Mouse (Mus musculus) ES-E14 (cell line): Measurements from ENCODE around the gene Snrpc. TPM values are rescaled to one million over a fixed set of nuclear protein-coding genes. Genes with fewer than 3 reads are reported as not detected.

Experiments used
- DNase-seq: peaks from one replicate; pipeline ENCODE4 v3.0.0-alpha.2; 2013; ENCODE audit warnings: low read depth, low spot score
- H3K27ac ChIP-seq: 2 replicates; pipeline ENCODE4 v1.5.1; 2012; ENCODE audit warnings: low read depth, mild to moderate bottlenecking, low read length, moderate library complexity, mixed read lengths; ENCODE audit not compliant: poor library complexity, insufficient read depth, severe bottlenecking
- H3K36me3 ChIP-seq: 2 replicates; pipeline ENCODE4 v1.6.1; 2012; ENCODE audit warnings: mild to moderate bottlenecking, low read length, moderate library complexity, mixed read lengths; ENCODE audit not compliant: control insufficient read depth, poor library complexity, insufficient read depth, severe bottlenecking
- H3K4me1 ChIP-seq, 2 experiments: fragments of 150-350 bp in 1 of 2; sonication (generic) in 1 of 2; 2 replicates each; pipeline ENCODE4 v1.6.1; 2012; ENCODE audit warnings: low read length in 2 of 2, mild to moderate bottlenecking in 1 of 2, mixed read lengths in 1 of 2; ENCODE audit not compliant: control insufficient read depth in 2 of 2, insufficient read depth in 2 of 2, poor library complexity in 1 of 2
- H3K4me3 ChIP-seq, 2 experiments: fragments of 150-350 bp in 1 of 2; sonication (generic) in 1 of 2; 2 replicates each; pipeline ENCODE4 v1.5.1; 2012; ENCODE audit warnings: low read length in 2 of 2, low read depth in 1 of 2, mild to moderate bottlenecking in 1 of 2, mixed read lengths in 1 of 2; ENCODE audit not compliant: insufficient read depth in 1 of 2, poor library complexity in 1 of 2, severe bottlenecking in 1 of 2
- H3K9ac ChIP-seq: 2 replicates; pipeline ENCODE4 v1.6.1; 2012; ENCODE audit warnings: low read depth, mild to moderate bottlenecking, low read length, mixed read lengths; ENCODE audit not compliant: poor library complexity, insufficient read depth, severe bottlenecking
- H3K9me3 ChIP-seq: fragments of 150-350 bp; sonication (generic); 2 replicates; pipeline ENCODE4 v1.6.1; 2012; ENCODE audit warnings: low read depth, mild to moderate bottlenecking, low read length; ENCODE audit not compliant: control insufficient read depth, insufficient read depth
- CHD2 ChIP-seq: IDR thresholded peaks from 2 replicates; pipeline ENCODE4 v1.6.1; 2014; ENCODE audit warnings: mild to moderate bottlenecking, low read depth, low read length, inconsistent platforms
- HCFC1 ChIP-seq: IDR thresholded peaks from 2 replicates; pipeline ENCODE4 v1.6.1; 2012; ENCODE audit warnings: low read length, inconsistent platforms, borderline replicate concordance; ENCODE audit not compliant: insufficient read depth
- MAFK ChIP-seq: IDR thresholded peaks from 2 replicates; pipeline ENCODE4 v1.6.1; 2014; ENCODE audit warnings: mild to moderate bottlenecking, low read depth, low read length, inconsistent platforms; ENCODE audit not compliant: insufficient read depth
- ZC3H11A ChIP-seq: IDR thresholded peaks from 2 replicates; pipeline ENCODE4 v1.6.1; 2012; ENCODE audit warnings: low read depth, mild to moderate bottlenecking, inconsistent platforms, low read length, borderline replicate concordance
- ZNF384 ChIP-seq: IDR thresholded peaks from 2 replicates; pipeline ENCODE4 v1.6.1; 2012; ENCODE audit warnings: low read depth, low read length, inconsistent platforms
- in situ Hi-C, 2 experiments: fragments of 600-800 bp; cut with MboI; formaldehyde crosslinking; loops; one replicate each; pipeline ENCODE4 v1.15.1; 2025; ENCODE audit warnings: low sequenced_read_pairs in 2 of 2, inconsistent platforms in 1 of 2; ENCODE audit not compliant: unreplicated experiment in 2 of 2
- total RNA-seq: library from RNA; depleted of rRNA; stranded (reverse); fragments of 300-350 nt; gene quantifications from 2 replicates; pipeline ENCODE4 v1.2.3, GENCODE M21; 2012

Snrpc gene
- total RNA-seq, 1 experiment: 185 TPM

- peaks cover 4% of the 10 kb centered on the region; the same call in 1 of the 2 replicates for H3K36me3 ChIP-seq
- TF ChIP-seq CHD2: no peak
- in situ Hi-C loops: no loop called here
- no peaks in the 10 kb centered on the region for H3K9me3 ChIP-seq
- no peak overlapping the region for H3K9ac ChIP-seq
- no peak for DNase-seq
- H3K4me3 ChIP-seq: no peak overlapping the region
- no peak overlapping the region for H3K27ac ChIP-seq
- H3K4me1 ChIP-seq: peaks cover 0 to 5% of the 10 kb centered on the region in 2 experiments; a peak in 2 of 4 replicates
Measured at GRCm38 (mm10) chr17:27814606-27815005, 23.3 kb upstream of the Snrpc start.

- Histone ChIP-seq H3K27ac (no peak overlapping the region), H3K4me1 (peaks cover 0 to 8% of the 10 kb centered on the region in 2 experiments; a peak in 2 of 4 replicates), H3K4me3 (peak overlapping the region; percentile 87 to 98), H3K36me3 (no peaks in the 10 kb centered on the region), H3K9ac (peak overlapping the region; percentile 85), H3K9me3 (no peaks in the 10 kb centered on the region)
- in situ Hi-C loops: no loop called here
- no peak for DNase-seq
- no peak for TF ChIP-seq ZNF384
- no peak for TF ChIP-seq MAFK
- TF ChIP-seq ZC3H11A: no peak
- TF ChIP-seq CHD2: no peak
- TF ChIP-seq HCFC1: no peak
Measured at GRCm38 (mm10) chr17:27819011-27819410, 18.9 kb upstream of the Snrpc start.

- H3K9ac ChIP-seq: peak overlapping the region; percentile 85
- DNase-seq: no peak
- TF ChIP-seq MAFK (no peak), ZNF384 (no peak), ZC3H11A (no peak), HCFC1 (no peak), CHD2 (no peak)
- H3K27ac ChIP-seq: no peak overlapping the region
- in situ Hi-C loops: no loop called here
- peak overlapping the region; percentile 87 to 98 for H3K4me3 ChIP-seq
- peaks cover 0 to 8% of the 10 kb centered on the region in 2 experiments; a peak in 2 of 4 replicates for H3K4me1 ChIP-seq
- H3K9me3 ChIP-seq: no peaks in the 10 kb centered on the region
- H3K36me3 ChIP-seq: no peaks in the 10 kb centered on the region
Measured at GRCm38 (mm10) chr17:27819521-27819970, 18.4 kb upstream of the Snrpc start.

GRCm38 (mm10) chr17:27819971-27820567 is 17.9 kb upstream of the Snrpc start:
- no peak for DNase-seq
- Histone ChIP-seq H3K9ac (peak overlapping the region; percentile 85), H3K9me3 (no peaks in the 10 kb centered on the region), H3K4me3 (peak overlapping the region; percentile 87 to 98), H3K36me3 (no peaks in the 10 kb centered on the region), H3K27ac (no peak overlapping the region), H3K4me1 (peaks cover 0 to 12% of the 10 kb centered on the region in 2 experiments; a peak in 2 of 4 replicates)
- in situ Hi-C loops: no loop called here
- TF ChIP-seq ZC3H11A (no peak), HCFC1 (no peak), CHD2 (no peak), MAFK (no peak), ZNF384 (no peak)
